Comparison of ENCODE assay signal across 16 mouse cellular contexts in the genomic region with DNA sequence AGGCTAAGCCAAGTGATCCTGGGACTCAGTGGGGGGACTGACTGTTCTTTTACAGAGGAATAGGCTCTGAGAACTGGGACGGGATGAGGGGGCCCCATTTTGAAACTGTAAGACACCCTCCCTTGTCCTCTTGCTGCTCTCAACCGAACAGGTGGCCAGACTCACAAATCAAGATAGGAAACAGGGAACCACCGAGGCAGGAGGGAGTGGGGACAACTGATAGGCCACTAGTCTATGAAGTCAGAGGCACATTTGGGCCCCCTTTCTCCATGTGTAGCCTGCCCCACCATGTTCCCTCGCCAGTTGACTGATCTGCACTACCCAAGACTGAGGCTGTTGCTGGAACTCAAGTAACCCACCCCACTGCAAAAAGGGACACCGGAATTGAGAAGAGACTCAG. TPM values are rescaled to one million over a fixed set of nuclear protein-coding genes. Genes with fewer than 3 reads are reported as not detected.
DNase-seq lines count a peak whose midpoint lies in the region; ATAC-seq lines count a peak whose summit lies in the region.
"Had no signal": no experiment of that assay in that cellular context is flagged by ENCODE, and none has a peak within 500 bp of the region (broad histone marks: within the 10 kb centered on the region; RNA-seq: fewer than 3 reads in every experiment).

No protein-coding gene starts in this region.

- H3K4me2 ChIP-seq in forebrain, embryonic 13.5 days, result no peak overlapping the region
- H3K4me2 ChIP-seq in midbrain, embryonic 11.5 days, result no peak overlapping the region
- H3K4me2 ChIP-seq in liver, embryonic 15.5 days, result peak overlapping the region; percentile 84
- H3K4me2 ChIP-seq: forebrain, embryonic 12.5 days; heart, embryonic 15.5 days had no signal

- peaks cover 34% of the 10 kb centered on the region for H3K4me1 ChIP-seq in forebrain, embryonic 10.5 days
- H3K4me1 ChIP-seq in forebrain, embryonic 13.5 days, result peaks cover 12% of the 10 kb centered on the region; the same call in 1 of the 2 replicates
- H3K4me1 ChIP-seq in midbrain, embryonic 11.5 days (ENCODE audit: control insufficient read depth, insufficient read depth, low read length), result no peaks in the 10 kb centered on the region
- peaks cover 21% of the 10 kb centered on the region for H3K4me1 ChIP-seq in midbrain, embryonic 10.5 days
- H3K4me1 ChIP-seq in liver, embryonic 15.5 days (replicated peaks), result peaks cover 59% of the 10 kb centered on the region

- no peak overlapping the region for H3K9ac ChIP-seq in forebrain, embryonic 13.5 days
- no peak overlapping the region for H3K9ac ChIP-seq in midbrain, embryonic 11.5 days (ENCODE audit: low read length)
- H3K9ac ChIP-seq in liver, embryonic 15.5 days, result peak overlapping the region; percentile 54
- H3K9ac ChIP-seq: forebrain, embryonic 12.5 days; heart, embryonic 15.5 days had no signal

- no peaks in the 10 kb centered on the region for H3K9me3 ChIP-seq in forebrain, embryonic 10.5 days
- H3K9me3 ChIP-seq in forebrain, embryonic 13.5 days (replicated peaks), result no peaks in the 10 kb centered on the region
- no peaks in the 10 kb centered on the region for H3K9me3 ChIP-seq in midbrain, embryonic 11.5 days (ENCODE audit: control insufficient read depth, low read length)
- H3K9me3 ChIP-seq in midbrain, embryonic 10.5 days (replicated peaks), result no peaks in the 10 kb centered on the region
- H3K9me3 ChIP-seq in liver, embryonic 15.5 days (replicated peaks), result no peaks in the 10 kb centered on the region
- H3K9me3 ChIP-seq: forebrain, embryonic 12.5 days; heart, embryonic 15.5 days had no signal

- H3K27ac ChIP-seq in forebrain, embryonic 10.5 days, result no peak overlapping the region
- H3K27ac ChIP-seq in forebrain, embryonic 13.5 days, result no peak overlapping the region
- H3K27ac ChIP-seq in midbrain, embryonic 11.5 days (ENCODE audit: low read depth, low read length), result no peak overlapping the region
- no peak overlapping the region for H3K27ac ChIP-seq in midbrain, embryonic 10.5 days (replicated peaks)
- H3K27ac ChIP-seq in liver, embryonic 15.5 days (replicated peaks), result peak overlapping the region; percentile 68
- H3K27ac ChIP-seq: forebrain, embryonic 12.5 days; gastrocnemius, adult 2 months; heart, embryonic 15.5 days had no signal

- ATAC-seq in forebrain, embryonic 13.5 days, result no peak
- ATAC-seq in midbrain, embryonic 11.5 days (ENCODE audit: low FRiP score), result no peak
- ATAC-seq in liver, embryonic 15.5 days (ENCODE audit: insufficient read depth), result peak; percentile 76
- ATAC-seq: hindbrain, embryonic 16.5 days; midbrain, embryonic 16.5 days had no signal

- no peaks in the 10 kb centered on the region for H3K36me3 ChIP-seq in forebrain, embryonic 10.5 days (replicated peaks)
- H3K36me3 ChIP-seq in forebrain, embryonic 13.5 days (ENCODE audit: poor library complexity, severe bottlenecking), result no peaks in the 10 kb centered on the region
- no peaks in the 10 kb centered on the region for H3K36me3 ChIP-seq in midbrain, embryonic 11.5 days (ENCODE audit: control insufficient read depth, insufficient read depth, low read length)
- H3K36me3 ChIP-seq in midbrain, embryonic 10.5 days, result no peaks in the 10 kb centered on the region
- peaks cover 21% of the 10 kb centered on the region for H3K36me3 ChIP-seq in liver, embryonic 15.5 days (replicated peaks)
- H3K36me3 ChIP-seq: forebrain, embryonic 12.5 days; heart, embryonic 15.5 days had no signal

- 72% methylated on average over 5 of the region's 5 CpGs for WGBS in forebrain, embryonic 10.5 days
- 78% methylated on average over 5 of the region's 5 CpGs for WGBS in forebrain, embryonic 13.5 days
- WGBS in midbrain, embryonic 11.5 days, result 78% methylated on average over 5 of the region's 5 CpGs
- WGBS in midbrain, embryonic 10.5 days, result 70% methylated on average over 5 of the region's 5 CpGs
- 19% methylated on average over 5 of the region's 5 CpGs for WGBS in liver, embryonic 15.5 days (ENCODE audit: insufficient replicate concordance)

- peak overlapping the region; percentile 13; the same call in 1 of the 2 replicates for H3K4me3 ChIP-seq in forebrain, embryonic 10.5 days
- no peak overlapping the region for H3K4me3 ChIP-seq in forebrain, embryonic 13.5 days
- no peak overlapping the region for H3K4me3 ChIP-seq in midbrain, embryonic 11.5 days (ENCODE audit: low read depth, low read length)
- no peak overlapping the region for H3K4me3 ChIP-seq in midbrain, embryonic 10.5 days
- peak overlapping the region; percentile 61 for H3K4me3 ChIP-seq in liver, embryonic 15.5 days (replicated peaks)
- H3K4me3 ChIP-seq: forebrain, embryonic 12.5 days; gastrocnemius, adult 2 months; heart, embryonic 15.5 days had no signal

- peak; percentile 24 for DNase-seq in forebrain, embryonic 10.5 days (ENCODE audit: extremely low spot score, low spot score)
- DNase-seq in midbrain, embryonic 11.5 days (ENCODE audit: low spot score, missing footprints), result peak; percentile 79
- no peak for DNase-seq in midbrain, embryonic 10.5 days (ENCODE audit: low spot score)
- DNase-seq in cerebellum, postnatal 14 days, result no peak
- no peak for DNase-seq in adrenal gland, adult 8-10 months
- no peak for DNase-seq in embryo, embryonic 10 days (ENCODE audit: low spot score)
- DNase-seq: gastrocnemius, adult 2 months had no signal

- H3K27me3 ChIP-seq in forebrain, embryonic 10.5 days (ENCODE audit: poor library complexity, severe bottlenecking), result peaks cover 50% of the 10 kb centered on the region
- peaks cover 41% of the 10 kb centered on the region for H3K27me3 ChIP-seq in forebrain, embryonic 13.5 days
- H3K27me3 ChIP-seq in midbrain, embryonic 11.5 days (ENCODE audit: control insufficient read depth, insufficient read depth, low read length), result peaks cover 20% of the 10 kb centered on the region
- H3K27me3 ChIP-seq in midbrain, embryonic 10.5 days (ENCODE audit: low read depth, poor library complexity, severe bottlenecking), result peaks cover 55% of the 10 kb centered on the region
- peaks cover 49% of the 10 kb centered on the region for H3K27me3 ChIP-seq in liver, embryonic 15.5 days

RNA-seq across cellular contexts. Expression of a gene that starts 1.2 kb away (rescaled TPM):
- polyA plus RNA-seq in forebrain, embryonic 10.5 days (2016; fragmentation: Nextera tagmentation; extraction: Ambion mirVana), result 4.6 and 4.9 TPM in 2 replicates
- polyA plus RNA-seq in forebrain, embryonic 13.5 days (2015; fragmentation: Nextera tagmentation; extraction: Ambion mirVana), result 0.10 TPM in 1 of 2 replicates, not detected in the other
- 1.3 and 1.6 TPM in 2 replicates for polyA plus RNA-seq in midbrain, embryonic 11.5 days (2014; fragmentation: Nextera tagmentation; extraction: Ambion mirVana)
- 2.5 and 5.0 TPM in 2 replicates for polyA plus RNA-seq in midbrain, embryonic 10.5 days (2016; fragmentation: Nextera tagmentation; extraction: Ambion mirVana)
- polyA plus RNA-seq in liver, embryonic 15.5 days (2015; fragmentation: Nextera tagmentation; extraction: Ambion mirVana), result 12.3 and 12.8 TPM in 2 replicates
- under 1 TPM in 2 of 4 experiments, not detected in 2; 0.16 to 0.31 TPM for total RNA-seq in adrenal gland, adult 8-10 months (2022)
- total RNA-seq: gastrocnemius, adult 2 months; left cerebral cortex, postnatal 25 days had no signal
- polyA plus RNA-seq: cortical plate, adult 2 months had no signal

RNA-seq across cellular contexts. Expression of a gene that starts 27.5 kb away (rescaled TPM):
- 34.3 and 36.9 TPM in 2 replicates for polyA plus RNA-seq in forebrain, embryonic 10.5 days (2016; fragmentation: Nextera tagmentation; extraction: Ambion mirVana)
- 24.2 and 28.7 TPM in 2 replicates for polyA plus RNA-seq in forebrain, embryonic 13.5 days (2015; fragmentation: Nextera tagmentation; extraction: Ambion mirVana)
- 17.6 and 19.1 TPM in 2 replicates for polyA plus RNA-seq in midbrain, embryonic 11.5 days (2014; fragmentation: Nextera tagmentation; extraction: Ambion mirVana)
- 28.8 and 31.6 TPM in 2 replicates for polyA plus RNA-seq in midbrain, embryonic 10.5 days (2016; fragmentation: Nextera tagmentation; extraction: Ambion mirVana)
- polyA plus RNA-seq in liver, embryonic 15.5 days (2015; fragmentation: Nextera tagmentation; extraction: Ambion mirVana), result 9.2 and 9.7 TPM in 2 replicates
- total RNA-seq in adrenal gland, adult 8-10 months (2022), result 10 to 100 TPM; 61.8 to 79.3 (median 70.7) TPM

RNA-seq across cellular contexts. Expression of a gene that starts 38.7 kb away (rescaled TPM):
- 74.6 and 82.1 TPM in 2 replicates for polyA plus RNA-seq in forebrain, embryonic 10.5 days (2016; fragmentation: Nextera tagmentation; extraction: Ambion mirVana)
- polyA plus RNA-seq in forebrain, embryonic 13.5 days (2015; fragmentation: Nextera tagmentation; extraction: Ambion mirVana), result 73.2 and 74.6 TPM in 2 replicates
- polyA plus RNA-seq in midbrain, embryonic 11.5 days (2014; fragmentation: Nextera tagmentation; extraction: Ambion mirVana), result 95.5 and 99.0 TPM in 2 replicates
- polyA plus RNA-seq in midbrain, embryonic 10.5 days (2016; fragmentation: Nextera tagmentation; extraction: Ambion mirVana), result 81.8 and 92.9 TPM in 2 replicates
- 45.4 and 47.8 TPM in 2 replicates for polyA plus RNA-seq in liver, embryonic 15.5 days (2015; fragmentation: Nextera tagmentation; extraction: Ambion mirVana)
- 100 to 1,000 TPM in 3 of 4 experiments, 10 to 100 TPM in 1; 94.5 to 119 (median 105) TPM for total RNA-seq in adrenal gland, adult 8-10 months (2022)

RNA-seq across cellular contexts. Expression of a gene that starts 48.9 kb away (rescaled TPM):
- 0.06 and 0.07 TPM in 2 replicates for polyA plus RNA-seq in forebrain, embryonic 10.5 days (2016; fragmentation: Nextera tagmentation; extraction: Ambion mirVana)
- polyA plus RNA-seq in forebrain, embryonic 13.5 days (2015; fragmentation: Nextera tagmentation; extraction: Ambion mirVana), result not detected in 2 replicates
- not detected in 2 replicates for polyA plus RNA-seq in midbrain, embryonic 11.5 days (2014; fragmentation: Nextera tagmentation; extraction: Ambion mirVana)
- polyA plus RNA-seq in midbrain, embryonic 10.5 days (2016; fragmentation: Nextera tagmentation; extraction: Ambion mirVana), result 0.10 TPM in 1 of 2 replicates, not detected in the other
- 0.79 and 1.2 TPM in 2 replicates for polyA plus RNA-seq in liver, embryonic 15.5 days (2015; fragmentation: Nextera tagmentation; extraction: Ambion mirVana)
- total RNA-seq in adrenal gland, adult 8-10 months (2022), result 10 to 100 TPM in 3 of 4 experiments, 1 to 10 TPM in 1; 7.3 to 30.3 (median 14.6) TPM
- total RNA-seq: left cerebral cortex, postnatal 25 days had no signal
- polyA plus RNA-seq: cortical plate, adult 2 months; forebrain, embryonic 12.5 days; hindbrain, embryonic 16.5 days; midbrain, embryonic 16.5 days; neural tube, embryonic 14.5 days had no signal

Comparison
In these comparisons a context has a peak if more than half of its experiments do, and no peak if none do; other contexts are left out.
1. DNase-seq: peak in forebrain, embryonic 10.5 days (single experiment) and midbrain, embryonic 11.5 days (single experiment); none in midbrain, embryonic 10.5 days (single experiment), cerebellum, postnatal 14 days (0 of 2), adrenal gland, adult 8-10 months (single experiment) and embryo, embryonic 10 days (single experiment).
2. H3K4me3 ChIP-seq: peak in forebrain, embryonic 10.5 days (single experiment) and liver, embryonic 15.5 days (single experiment); none in forebrain, embryonic 13.5 days (single experiment), midbrain, embryonic 11.5 days (single experiment) and midbrain, embryonic 10.5 days (single experiment).